Mouse (Mus musculus) forebrain, embryonic 11.5 days (tissue): ENCODE measurements around the gene Med6. TPM values are rescaled to one million over a fixed set of nuclear protein-coding genes. Genes with fewer than 3 reads are reported as not detected.

Experiments used
- ATAC-seq: fragments of 200-750 bp; cut with Nextera tagmentation; replicated peaks from 2 replicates; pipeline ENCODE4 v1.8.0; 2017; ENCODE audit warnings: moderate TSS enrichment; ENCODE audit not compliant: low FRiP score
- DNase-seq: peaks from one replicate; pipeline ENCODE4 v3.0.0-alpha.2; 2017; ENCODE audit warnings: low spot score
- H3K27ac ChIP-seq: fragments of 300-500 bp; sonication (generic); 2 replicates; pipeline ENCODE4 v1.5.1; 2014; ENCODE audit warnings: low read depth, low read length
- H3K27me3 ChIP-seq: fragments of 300-500 bp; sonication (generic); 2 replicates; pipeline ENCODE4 v1.6.1; 2014; ENCODE audit warnings: mild to moderate bottlenecking, low read length, mixed read lengths; ENCODE audit not compliant: control insufficient read depth, insufficient read depth
- H3K36me3 ChIP-seq: fragments of 300-500 bp; sonication (generic); 2 replicates; pipeline ENCODE4 v1.6.1; 2014; ENCODE audit warnings: mild to moderate bottlenecking, low read length, moderate library complexity, mixed read lengths; ENCODE audit not compliant: control insufficient read depth, insufficient read depth
- H3K4me1 ChIP-seq: fragments of 300-500 bp; sonication (generic); replicated peaks from 2 replicates; pipeline ENCODE4 v1.6.1; 2014; ENCODE audit warnings: low read length, mixed read lengths; ENCODE audit not compliant: control insufficient read depth, insufficient read depth
- H3K4me2 ChIP-seq: fragments of 300-500 bp; sonication (generic); 2 replicates; pipeline ENCODE4 v1.6.1; 2014; ENCODE audit warnings: low read depth, mild to moderate bottlenecking, low read length, moderate library complexity, mixed read lengths; ENCODE audit not compliant: severe bottlenecking
- H3K4me3 ChIP-seq: fragments of 300-500 bp; sonication (generic); 2 replicates; pipeline ENCODE4 v1.5.1; 2014; ENCODE audit warnings: low read depth, low read length
- H3K9ac ChIP-seq: fragments of 300-500 bp; sonication (generic); 2 replicates; pipeline ENCODE4 v1.6.1; 2014; ENCODE audit warnings: low read length
- H3K9me3 ChIP-seq: fragments of 300-500 bp; sonication (generic); 2 replicates; pipeline ENCODE4 v1.6.1; 2016; ENCODE audit warnings: low read length, mixed read lengths; ENCODE audit not compliant: control insufficient read depth
- WGBS: fragments of 180-500 bp; shearing (Covaris S2); extraction: QIAGEN DNeasy Blood & Tissue Kit; methylation state at CpG from one replicate; pipeline ENCODE4 v1.1.7; 2014; 5-methylcytosine and 5-hydroxymethylcytosine counted together
- polyA plus RNA-seq: library from polyadenylated mRNA; unstranded; fragments of >200 nt; fragmentation: Nextera tagmentation; extraction: Ambion mirVana; gene quantifications from 2 replicates; pipeline ENCODE4 v1.2.1, GENCODE M21; 2014

Gene Med6
- 72.3 and 81.1 TPM in 2 replicates for polyA plus RNA-seq

DNA sequence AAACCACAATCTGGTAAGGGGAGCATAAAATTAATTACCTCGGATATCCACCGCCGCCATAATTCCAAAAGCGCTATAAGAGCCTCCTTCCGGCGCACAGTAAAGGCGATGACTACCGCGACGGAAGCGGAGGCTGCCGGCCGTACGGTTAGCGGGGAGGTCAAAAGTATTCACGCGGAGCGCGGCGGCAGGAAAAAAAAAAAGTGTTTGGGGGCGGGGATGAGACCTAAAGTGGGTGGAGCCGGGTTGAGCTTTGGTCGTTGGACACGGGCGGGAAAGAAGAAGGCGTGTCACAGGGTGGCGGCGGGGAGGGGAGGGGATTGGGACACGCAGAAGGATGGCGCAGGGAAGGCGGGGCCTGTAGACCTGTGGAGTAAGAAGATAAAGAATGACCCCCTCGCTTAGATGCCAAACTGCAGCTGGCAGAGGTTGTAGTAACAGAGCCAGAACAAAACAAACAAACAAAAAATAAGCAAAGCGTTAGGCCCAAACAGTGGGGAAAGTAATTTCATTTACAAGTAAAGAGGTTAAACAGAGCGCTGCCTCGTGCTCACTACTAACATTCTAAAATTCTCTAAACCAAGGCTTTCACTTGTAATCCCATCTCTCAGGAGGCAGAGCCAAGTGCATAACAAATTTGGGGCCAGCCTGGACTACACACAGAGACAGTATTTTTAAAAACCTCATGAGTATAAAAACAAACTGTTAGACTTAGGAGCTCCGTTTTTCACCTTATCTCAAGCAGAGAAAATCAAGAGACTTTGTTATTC lies at the start of gene Med6:
TSS of gene Med6 (minus strand) at position 107 of the 770 bp plus-strand sequence.
- H3K9ac ChIP-seq = peak within 1 kb of the TSS; percentile 80
- H3K27ac ChIP-seq = no peak within 1 kb of the TSS
- no peaks in the 10 kb centered on the region for H3K36me3 ChIP-seq
- no peaks in the 10 kb centered on the region for H3K27me3 ChIP-seq
- 3% methylated on average over 36 of the region's 36 CpGs for whole genome bisulfite sequencing
- peak within 1 kb of the TSS; percentile 71 for H3K4me2 ChIP-seq
- no peaks in the 10 kb centered on the region for H3K9me3 ChIP-seq
- no peaks in the 10 kb centered on the region for H3K4me1 ChIP-seq
- peak within 1 kb of the TSS; percentile 81 for H3K4me3 ChIP-seq
- DNase-seq (peak; percentile 98), ATAC-seq (peak; percentile 99)

GRCm38 (mm10) chr12:81642361-81643082 lies 47.7 kb upstream of the Med6 start:
- Histone ChIP-seq H3K27ac (no peak overlapping the region), H3K4me3 (no peak overlapping the region), H3K4me2 (no peak overlapping the region), H3K4me1 (peaks cover 7% of the 10 kb centered on the region), H3K9me3 (no peaks in the 10 kb centered on the region), H3K27me3 (no peaks in the 10 kb centered on the region), H3K36me3 (no peaks in the 10 kb centered on the region), H3K9ac (no peak overlapping the region)
- WGBS = 25% methylated on average over 11 of the region's 11 CpGs
- ATAC-seq (no peak), DNase-seq (no peak)

DNA sequence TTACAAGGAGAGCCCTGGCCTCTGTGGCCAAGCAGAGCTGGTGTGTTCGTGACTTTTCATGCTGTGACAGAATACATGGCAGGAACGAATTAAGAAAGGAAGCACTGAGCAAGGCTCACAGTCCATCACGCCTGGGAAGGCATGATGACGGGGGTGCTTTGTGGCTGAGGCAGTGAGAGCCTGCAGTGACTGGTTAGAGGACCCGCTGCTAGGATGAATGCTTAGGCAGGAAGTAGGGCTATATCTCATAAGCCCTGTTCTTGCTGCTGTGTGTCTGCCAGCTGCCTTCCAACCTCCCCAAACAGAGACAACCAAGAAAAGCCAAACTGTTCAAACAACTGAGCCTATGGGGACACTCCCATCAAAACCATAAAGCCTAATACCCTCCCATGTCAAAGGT lies 45.8 kb upstream of the Med6 start:
- no peak overlapping the region for H3K4me2 ChIP-seq
- no peak for DNase-seq
- no peaks in the 10 kb centered on the region for H3K9me3 ChIP-seq
- H3K27me3 ChIP-seq = no peaks in the 10 kb centered on the region
- no peak overlapping the region for H3K4me3 ChIP-seq
- no peak overlapping the region for H3K27ac ChIP-seq
- 64% methylated on average over 5 of the region's 5 CpGs for WGBS
- H3K4me1 ChIP-seq = peaks cover 7% of the 10 kb centered on the region
- no peaks in the 10 kb centered on the region for H3K36me3 ChIP-seq
- no peak overlapping the region for H3K9ac ChIP-seq
- no peak for ATAC-seq

DNA sequence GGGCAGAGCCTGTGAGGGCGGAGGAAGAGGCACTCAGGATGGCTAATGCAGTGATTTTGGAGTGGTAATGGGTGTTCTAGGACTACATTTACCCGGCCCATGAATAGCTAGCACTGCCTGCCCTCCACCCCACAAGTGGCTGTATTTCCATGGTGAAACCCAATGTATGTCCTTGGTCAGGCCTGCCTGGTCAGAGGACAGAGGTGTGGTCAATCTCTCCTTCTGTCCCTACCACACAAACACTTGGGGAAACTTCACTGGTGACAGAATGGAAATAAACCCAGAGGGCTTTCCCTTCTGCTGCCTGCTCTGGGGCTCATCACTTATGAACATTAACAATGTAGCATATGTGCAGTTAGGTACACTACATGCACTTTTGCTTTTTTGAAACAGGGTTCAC lies 38.4 kb upstream of the Med6 start:
- H3K4me3 ChIP-seq = no peak overlapping the region
- no peak for ATAC-seq
- no peak overlapping the region for H3K27ac ChIP-seq
- H3K9me3 ChIP-seq = no peaks in the 10 kb centered on the region
- H3K9ac ChIP-seq = no peak overlapping the region
- 79% methylated on average over 2 of the region's 2 CpGs for WGBS
- no peaks in the 10 kb centered on the region for H3K36me3 ChIP-seq
- no peaks in the 10 kb centered on the region for H3K27me3 ChIP-seq
- DNase-seq = no peak
- H3K4me2 ChIP-seq = no peak overlapping the region
- no peaks in the 10 kb centered on the region; the same call in 1 of the 2 replicates for H3K4me1 ChIP-seq

GRCm38 (mm10) chr12:81631661-81632401 lies 37.0 kb upstream of the Med6 start:
- H3K4me3 ChIP-seq = peak overlapping the region; percentile 69
- H3K4me2 ChIP-seq = peak overlapping the region; percentile 93
- H3K9me3 ChIP-seq = no peaks in the 10 kb centered on the region
- no peaks in the 10 kb centered on the region; the same call in 1 of the 2 replicates for H3K4me1 ChIP-seq
- no peaks in the 10 kb centered on the region for H3K27me3 ChIP-seq
- no peaks in the 10 kb centered on the region for H3K36me3 ChIP-seq
- H3K9ac ChIP-seq = peak overlapping the region; percentile 86
- WGBS = 1% methylated on average over 28 of the region's 31 CpGs
- DNase-seq (peak; percentile 79), ATAC-seq (peak; percentile 19)
- H3K27ac ChIP-seq = peak overlapping the region; percentile 74

GRCm38 (mm10) chr12:81630915-81631660 lies 36.3 kb upstream of the Med6 start, which contains the start of gene Ttc9:
Gene Ttc9, plus strand, starts transcription at chr12:81631249.
- Histone ChIP-seq H3K9me3 (no peaks in the 10 kb centered on the region), H3K4me3 (peak within 1 kb of the TSS; percentile 69), H3K27me3 (no peaks in the 10 kb centered on the region), H3K27ac (peak within 1 kb of the TSS; percentile 74), H3K9ac (peak within 1 kb of the TSS; percentile 86), H3K36me3 (no peaks in the 10 kb centered on the region), H3K4me2 (peak within 1 kb of the TSS; percentile 93), H3K4me1 (no peaks in the 10 kb centered on the region; the same call in 1 of the 2 replicates)
- DNase-seq (peak; percentile 86), ATAC-seq (peak; percentile 93)
- under 1% methylated on average over 78 of the region's 82 CpGs for WGBS

DNA sequence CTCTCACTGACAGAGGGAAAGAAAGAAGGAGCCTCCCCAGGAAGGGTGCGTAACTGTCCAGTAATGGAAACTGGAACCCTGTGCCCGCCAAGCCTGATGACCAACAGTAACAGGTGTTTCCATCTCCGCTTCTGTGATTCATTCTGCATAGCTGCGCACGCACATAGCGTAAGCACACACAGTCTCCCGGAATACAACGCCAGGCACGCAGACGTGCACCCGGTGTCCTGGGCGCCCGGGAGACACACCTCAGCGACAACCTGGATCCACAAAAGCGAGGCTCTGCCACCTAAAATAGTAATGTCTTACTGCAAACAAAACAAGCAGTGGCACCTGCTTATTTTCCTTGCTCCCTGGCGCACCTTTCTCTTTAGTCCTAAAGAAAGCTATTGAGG lies 35.7 kb upstream of the Med6 start:
- DNase-seq (peak; percentile 79), ATAC-seq (peak; percentile 71)
- under 1% methylated on average over 16 of the region's 16 CpGs for WGBS
- Histone ChIP-seq H3K9ac (peak overlapping the region; percentile 86), H3K4me3 (peak overlapping the region; percentile 69), H3K4me1 (no peaks in the 10 kb centered on the region; the same call in 1 of the 2 replicates), H3K27ac (no peak overlapping the region), H3K27me3 (no peaks in the 10 kb centered on the region), H3K36me3 (no peaks in the 10 kb centered on the region), H3K4me2 (peak overlapping the region; percentile 93), H3K9me3 (no peaks in the 10 kb centered on the region)

DNA sequence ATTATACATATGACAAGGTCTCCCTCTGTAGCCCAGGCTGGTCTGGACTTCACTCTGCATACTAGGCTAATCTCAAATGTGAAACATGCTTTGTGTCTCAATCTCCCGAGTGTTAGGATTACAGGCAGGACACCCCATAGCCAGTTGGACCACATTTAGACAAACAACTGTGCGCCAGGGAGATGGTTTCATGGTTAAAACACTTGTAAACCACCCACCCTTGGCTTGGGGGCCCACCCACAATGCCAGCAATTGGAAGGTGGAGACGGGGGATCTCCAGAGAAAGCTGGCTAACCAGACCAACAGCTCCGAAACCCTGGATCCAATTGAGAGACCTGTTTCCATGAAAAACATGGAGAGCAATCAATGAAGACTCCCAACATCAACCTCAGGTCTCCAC lies 33.3 kb upstream of the Med6 start:
- no peak overlapping the region for H3K4me3 ChIP-seq
- no peaks in the 10 kb centered on the region for H3K27me3 ChIP-seq
- no peaks in the 10 kb centered on the region for H3K36me3 ChIP-seq
- 89% methylated on average over 4 of the region's 4 CpGs for WGBS
- H3K27ac ChIP-seq = no peak overlapping the region
- H3K4me2 ChIP-seq = no peak overlapping the region
- H3K4me1 ChIP-seq = no peaks in the 10 kb centered on the region; the same call in 1 of the 2 replicates
- H3K9me3 ChIP-seq = no peaks in the 10 kb centered on the region
- ATAC-seq (no peak), DNase-seq (no peak)
- no peak overlapping the region for H3K9ac ChIP-seq
